Mouse (Mus musculus): ENCODE data around the gene Wdr27.
A peak's percentile ranks its signal among the peaks of the same experiment; 100 is the strongest.
"Not testable (repeated sequence)": the region's sequence is repeated elsewhere in the genome, so short reads cannot be mapped to it uniquely, and the experiment has no call there.

The Wdr27 gene

DNA sequence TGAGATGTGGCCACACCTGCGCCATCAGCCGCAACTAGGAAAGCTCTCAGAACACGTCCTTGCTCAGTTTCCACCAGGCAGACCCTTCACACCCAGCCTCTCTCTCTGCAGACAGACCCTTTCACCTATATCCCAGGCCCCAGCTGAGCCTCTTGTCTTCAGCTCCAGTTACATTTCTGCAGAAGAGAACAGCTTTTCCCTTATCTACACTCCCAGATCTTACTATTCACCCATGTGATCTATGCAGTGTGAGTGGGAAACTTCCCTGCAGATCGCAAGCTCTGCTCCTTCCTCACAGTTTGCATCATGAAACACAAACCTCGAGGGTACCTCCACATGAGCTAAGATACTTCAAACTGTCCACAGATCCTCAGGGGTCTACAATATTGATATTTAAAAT is 11.5 kb downstream of the Wdr27 start:
- no peak for DNase-seq (ENCODE audit: extremely low read depth, low read depth)

GRCm38 (mm10) chr17:14930697-14931096 is 12.3 kb downstream of the Wdr27 start:
- DNase-seq (ENCODE audit: extremely low read depth, low read depth), result no peak

DNA sequence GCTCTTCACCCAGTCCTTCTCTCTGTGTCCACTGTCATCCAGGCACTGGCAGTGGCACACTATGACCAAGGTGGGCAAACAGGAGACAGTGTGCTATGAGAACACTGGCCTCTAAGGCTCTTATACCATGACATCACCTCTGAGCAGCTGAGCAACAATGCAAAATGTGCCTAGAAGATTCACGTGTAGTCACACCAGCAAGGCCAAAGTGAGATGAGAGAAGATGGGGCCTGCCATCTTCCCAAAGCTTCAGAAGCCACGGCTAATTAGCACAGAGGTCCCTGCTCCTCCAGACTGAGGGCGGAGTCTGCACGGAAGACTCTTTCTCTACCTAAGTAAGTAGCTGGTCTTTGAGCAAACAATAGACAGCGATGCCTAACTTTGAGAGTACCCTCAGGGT is 14.3 kb downstream of the Wdr27 start:
- no peak for DNase-seq (ENCODE audit: extremely low read depth, low read depth)

- DNase-seq (ENCODE audit: extremely low read depth, low read depth), result no peak
Measured at GRCm38 (mm10) chr17:14927644-14928218, 15.2 kb downstream of the Wdr27 start.

- DNase-seq (ENCODE audit: extremely low read depth, low read depth), result no peak
Measured at GRCm38 (mm10) chr17:14921582-14921981, 21.4 kb downstream of the Wdr27 start.

DNA sequence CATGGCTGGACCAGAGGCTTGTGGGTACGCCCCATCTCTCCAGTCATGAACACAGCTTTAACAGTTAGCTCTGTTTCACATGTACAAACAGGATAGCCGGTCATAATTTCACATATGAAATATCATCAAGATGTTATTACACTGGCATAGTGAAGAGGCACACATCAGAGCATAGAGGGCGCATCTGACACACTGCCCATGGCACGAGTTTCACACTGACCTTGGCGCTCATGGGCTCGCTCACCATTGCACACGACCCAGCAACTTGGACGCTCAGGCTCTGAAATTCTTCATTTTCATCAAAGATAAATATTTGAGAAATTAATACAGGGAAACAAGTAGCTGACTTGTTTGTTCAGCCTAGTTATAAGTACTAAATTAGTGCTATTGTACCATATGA is 25.1 kb downstream of the Wdr27 start:
- DNase-seq (ENCODE audit: extremely low read depth, low read depth), result no peak

- no peak for DNase-seq (ENCODE audit: extremely low read depth, low read depth)
Measured at GRCm38 (mm10) chr17:14914401-14914800, 28.6 kb downstream of the Wdr27 start.

DNA sequence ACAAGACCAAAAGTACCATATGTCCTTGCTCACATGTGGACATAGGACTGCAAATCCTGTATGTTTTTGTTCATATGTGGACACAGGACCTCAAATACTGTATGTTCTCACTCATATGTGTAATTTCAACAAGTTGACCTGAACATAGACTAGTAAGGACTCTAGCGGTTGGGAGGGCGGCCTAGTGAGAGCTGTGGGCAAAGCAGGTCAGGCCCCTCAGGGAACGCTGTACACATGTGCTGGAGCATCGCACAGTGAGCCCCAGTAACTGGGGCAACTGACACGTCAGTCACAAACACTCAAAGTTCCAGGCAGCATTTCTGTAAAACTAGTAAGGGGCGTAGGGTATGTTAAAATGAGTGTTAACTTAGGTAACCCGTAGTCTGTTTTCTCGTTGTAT is 30.0 kb downstream of the Wdr27 start:
- no peak for DNase-seq (ENCODE audit: extremely low read depth, low read depth)

DNA sequence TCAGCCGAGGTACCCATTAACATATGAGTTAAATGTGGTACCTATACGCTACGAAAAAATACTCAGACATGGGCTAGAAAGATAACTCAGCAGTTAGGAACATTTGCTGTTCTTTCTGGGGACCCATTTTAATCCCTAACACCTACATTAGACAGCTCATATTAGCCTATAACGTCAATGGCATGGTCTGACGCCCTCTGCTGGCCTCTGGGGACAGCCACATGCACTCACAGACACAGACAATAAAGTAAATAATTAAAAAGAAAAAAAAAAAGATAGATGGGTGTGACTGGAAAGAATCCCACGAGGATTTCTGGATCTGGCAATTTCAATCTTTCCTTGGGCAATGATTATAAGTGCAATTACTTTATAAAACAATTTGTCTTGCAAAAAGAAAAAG is 30.5 kb downstream of the Wdr27 start:
- peak; percentile 26 for DNase-seq (ENCODE audit: extremely low read depth, low read depth)

- no peak for DNase-seq (ENCODE audit: extremely low read depth, low read depth)
Measured at GRCm38 (mm10) chr17:14910771-14911170, 32.2 kb downstream of the Wdr27 start.

GRCm38 (mm10) chr17:14909331-14909730 is 33.6 kb downstream of the Wdr27 start:
- no peak for DNase-seq (ENCODE audit: extremely low read depth, low read depth)

DNA sequence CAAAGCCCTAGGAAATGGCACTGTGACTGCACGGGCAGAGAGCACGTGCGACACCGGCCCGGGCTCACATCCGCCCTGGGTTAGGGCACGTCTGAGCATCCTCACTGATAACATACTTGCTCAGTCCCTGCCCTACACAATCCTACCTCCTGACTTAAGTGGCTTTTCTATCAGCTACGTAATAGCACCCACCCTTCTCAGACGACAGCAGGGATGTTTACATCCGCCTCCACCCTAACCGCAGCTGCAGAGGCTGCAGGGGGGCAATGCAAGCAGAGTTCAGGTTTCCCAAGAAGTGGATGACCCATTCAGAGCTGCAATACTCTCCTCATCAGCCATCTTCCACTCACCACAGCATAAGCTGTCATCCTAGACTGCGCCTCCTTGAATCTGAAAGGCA is 35.8 kb downstream of the Wdr27 start:
- no peak for DNase-seq (ENCODE audit: extremely low read depth, low read depth)

DNA sequence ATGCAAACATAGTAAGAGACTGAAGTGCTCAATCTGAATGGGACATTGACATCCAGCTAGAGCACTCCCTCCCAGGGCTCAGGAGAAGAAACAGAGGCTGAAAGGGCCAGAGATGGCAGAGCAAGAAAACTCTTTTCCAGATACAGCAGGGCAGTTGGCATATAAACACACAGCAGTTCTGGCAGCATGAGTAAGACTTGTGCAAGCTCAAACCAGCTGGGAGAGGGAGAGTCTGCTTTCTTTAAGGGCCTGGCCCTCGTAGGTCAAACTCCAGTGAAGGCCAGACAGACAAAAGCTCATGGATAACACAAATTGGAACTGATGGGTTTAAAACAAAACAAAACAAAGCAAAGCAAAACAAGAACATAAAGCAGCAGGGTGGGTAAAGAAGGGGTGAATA is 36.3 kb downstream of the Wdr27 start:
- no peak for DNase-seq (ENCODE audit: extremely low read depth, low read depth)

GRCm38 (mm10) chr17:14904637-14905265 is 38.2 kb downstream of the Wdr27 start:
- peak; percentile 32 for DNase-seq (ENCODE audit: extremely low read depth, low read depth)

DNA sequence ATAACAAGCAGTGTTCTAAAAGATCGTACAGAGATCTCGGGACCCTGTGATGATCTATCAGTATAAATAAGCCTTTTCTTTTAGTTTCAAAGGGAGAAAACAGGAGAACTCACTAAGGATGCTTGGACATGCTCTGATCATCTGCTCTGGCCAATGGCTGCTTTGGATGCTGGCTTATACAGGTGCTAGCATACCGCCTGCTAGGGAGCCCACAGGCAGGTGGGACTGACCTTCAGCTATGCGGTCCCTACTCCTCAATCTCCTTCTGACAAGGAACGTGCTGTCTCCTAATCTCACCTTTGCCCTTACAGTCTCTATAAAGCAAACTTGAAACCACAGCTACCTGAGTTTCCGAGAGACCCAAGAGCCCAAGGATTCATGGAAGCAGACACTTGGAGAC is 38.8 kb downstream of the Wdr27 start:
- DNase-seq (ENCODE audit: extremely low read depth, low read depth), result no peak

GRCm38 (mm10) chr17:14903212-14903611 is 39.7 kb downstream of the Wdr27 start:
- DNase-seq (ENCODE audit: extremely low read depth, low read depth), result no peak

DNA sequence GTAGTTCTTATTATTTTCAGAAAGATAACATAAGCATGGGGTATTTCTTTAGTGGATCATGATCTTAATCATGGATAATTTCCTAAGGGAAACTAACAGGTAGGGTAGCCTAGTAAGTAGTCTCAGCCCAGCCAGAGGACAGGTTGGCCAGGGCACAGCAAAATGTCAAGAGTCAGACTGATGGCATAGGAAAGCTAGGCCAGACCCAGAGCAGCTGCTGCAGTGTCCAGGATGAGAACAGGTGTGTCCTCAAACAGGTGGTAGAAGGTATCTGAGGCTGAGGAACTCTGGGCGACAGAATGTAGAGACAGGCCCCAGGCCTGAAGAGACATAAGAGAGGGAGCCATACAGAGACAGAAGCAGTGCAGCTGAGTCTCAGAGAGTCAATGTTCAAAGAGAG is 44.0 kb downstream of the Wdr27 start:
- DNase-seq (ENCODE audit: extremely low read depth, low read depth), result no peak

- DNase-seq (ENCODE audit: extremely low read depth, low read depth), result not testable (repeated sequence)
Measured at GRCm38 (mm10) chr17:14895058-14895457, 47.9 kb downstream of the Wdr27 start.

GRCm38 (mm10) chr17:14886933-14887332 is 56.0 kb downstream of the Wdr27 start:
- no peak for DNase-seq (ENCODE audit: extremely low read depth, low read depth)

DNA sequence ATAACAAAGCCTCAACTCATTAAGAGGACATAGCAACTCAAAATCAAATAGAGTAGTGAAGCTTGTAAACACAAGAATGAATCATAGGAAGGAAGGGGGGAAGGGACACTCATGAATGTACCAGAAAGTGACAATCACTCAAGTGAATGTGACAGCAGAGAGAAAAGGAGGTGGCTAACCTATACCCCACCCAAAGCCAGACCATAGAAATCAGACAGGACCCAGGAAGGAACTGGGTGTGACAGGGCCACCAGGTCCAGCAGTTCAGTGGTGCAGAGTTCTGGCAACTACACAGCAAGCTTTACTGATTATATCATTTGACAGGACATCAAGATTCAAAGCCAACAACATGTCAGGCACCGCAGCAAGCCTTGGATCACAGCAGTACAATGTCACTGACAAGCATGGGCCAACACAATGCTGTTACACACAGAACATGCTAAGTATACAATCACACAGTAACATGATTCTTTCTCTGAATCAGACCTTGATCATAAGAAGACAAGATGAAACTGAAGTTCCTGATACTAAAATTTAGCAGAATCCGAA is 68.2 kb downstream of the Wdr27 start:
- DNase-seq (ENCODE audit: extremely low read depth, low read depth), result no peak

DNA sequence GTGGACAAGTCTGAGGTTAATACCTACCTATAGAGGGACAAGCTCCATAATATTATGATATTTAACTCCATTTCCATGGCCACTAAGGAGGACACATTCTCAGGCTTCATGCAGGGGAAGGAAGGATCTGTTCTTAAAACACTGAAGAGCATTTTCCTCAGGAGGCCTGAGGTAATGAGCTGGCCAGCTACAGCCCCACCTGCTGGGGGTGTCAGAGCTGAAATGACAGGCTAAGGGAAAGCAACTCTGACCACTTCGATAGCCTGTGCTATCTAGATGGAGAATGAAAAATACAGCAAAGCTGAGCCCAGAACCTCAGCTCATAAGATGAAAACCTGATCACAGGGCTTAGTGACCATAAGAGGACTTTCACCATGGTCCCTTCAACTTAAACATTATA is 82.7 kb downstream of the Wdr27 start:
- no peak for DNase-seq (ENCODE audit: extremely low read depth, low read depth)

GRCm38 (mm10) chr17:14847709-14848108 is 95.2 kb downstream of the Wdr27 start:
- DNase-seq (ENCODE audit: extremely low read depth, low read depth), result no peak

GRCm38 (mm10) chr17:14846880-14847279 is 96.1 kb downstream of the Wdr27 start:
- no peak for DNase-seq (ENCODE audit: extremely low read depth, low read depth)
